Mouse (Mus musculus): Measurements from ENCODE around the gene Lacc1. TPM values are rescaled to one million over a fixed set of nuclear protein-coding genes. Genes with fewer than 3 reads are reported as not detected.

Lacc1 gene
- total and polyA plus RNA-seq, 3 experiments: 27.1 to 42.7 (median 39.5) TPM

GRCm38 (mm10) chr14:76981781-76982180 lies 54.9 kb downstream of the Lacc1 start:
- dilution Hi-C loops (cut with MboI; ENCODE audit: extremely low pct_ligation_motif_present, extremely low pct_unique_long_range_greater_than_20kb, low sequenced_read_pairs) (no loop called here), in situ Hi-C loops (cut with MboI; ENCODE audit: low pct_ligation_motif_present, low pct_unique_long_range_greater_than_20kb, low sequenced_read_pairs) (no loop called here)
- TF ChIP-seq PAX5 (IDR thresholded peaks at IDR 0.05; ENCODE audit: low read length) (no peak), ZC3H11A (IDR thresholded peaks at IDR 0.05; ENCODE audit: low read depth, low read length) (no peak), MYC (IDR thresholded peaks at IDR 0.05; ENCODE audit: low read depth, low read length) (no peak)
- Histone ChIP-seq H3K4me1 (ENCODE audit: control insufficient read depth in 1 of 2, insufficient read depth in 2 of 2) (no peaks in the 10 kb centered on the region), H3K9ac (ENCODE audit: insufficient read depth, low read depth) (no peak overlapping the region), H3K27me3 (replicated peaks) (no peaks in the 10 kb centered on the region), H3K79me2 (replicated peaks; ENCODE audit: control insufficient read depth, extremely low read depth, insufficient read depth, poor library complexity, severe bottlenecking) (no peaks in the 10 kb centered on the region), H3K27ac (ENCODE audit: insufficient read depth, low read depth) (no peak overlapping the region), H3K4me2 (ENCODE audit: insufficient read depth, low read depth, poor library complexity, severe bottlenecking) (no peak overlapping the region), H3K36me3 (replicated peaks in 1 of 2; ENCODE audit: control insufficient read depth in 1 of 2, insufficient read depth in 1 of 2, low read length in 1 of 2) (no peaks in the 10 kb centered on the region), H3K4me3 (replicated peaks in 1 of 3; ENCODE audit: low read depth in 2 of 3, low read length in 2 of 3, poor library complexity in 1 of 3) (no peak overlapping the region), H3K9me3 (replicated peaks; ENCODE audit: low read length) (no peaks in the 10 kb centered on the region)
- DNase-seq (ENCODE audit: extremely low read depth): no peak

DNA sequence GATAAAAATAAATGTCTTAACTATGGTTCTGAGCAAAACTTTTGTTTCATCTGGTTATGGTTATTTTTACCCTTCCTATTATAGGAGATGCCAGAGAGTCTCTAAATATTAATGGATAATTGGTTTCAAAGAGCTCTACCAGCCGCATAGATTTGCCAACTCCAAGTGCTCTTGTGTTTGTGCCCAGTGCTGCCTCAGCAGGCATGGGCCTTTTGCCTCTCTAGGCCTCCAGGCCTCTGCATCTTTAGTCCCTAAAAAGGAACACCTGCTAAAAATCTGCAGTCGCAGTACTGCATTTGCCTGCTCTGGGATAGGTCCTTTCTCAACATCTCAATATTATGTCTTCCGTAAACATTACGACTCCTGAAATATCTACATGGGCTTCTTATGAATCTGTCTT lies 55.5 kb downstream of the Lacc1 start:
- no peak for DNase-seq (ENCODE audit: extremely low read depth)
- Histone ChIP-seq H3K9ac (ENCODE audit: insufficient read depth, low read depth) (no peak overlapping the region), H3K36me3 (replicated peaks in 1 of 2; ENCODE audit: control insufficient read depth in 1 of 2, insufficient read depth in 1 of 2, low read length in 1 of 2) (no peaks in the 10 kb centered on the region), H3K27ac (ENCODE audit: insufficient read depth, low read depth) (no peak overlapping the region), H3K4me1 (ENCODE audit: control insufficient read depth in 1 of 2, insufficient read depth in 2 of 2) (no peaks in the 10 kb centered on the region), H3K79me2 (replicated peaks; ENCODE audit: control insufficient read depth, extremely low read depth, insufficient read depth, poor library complexity, severe bottlenecking) (no peaks in the 10 kb centered on the region), H3K4me3 (replicated peaks in 1 of 3; ENCODE audit: low read depth in 2 of 3, low read length in 2 of 3, poor library complexity in 1 of 3) (no peak overlapping the region), H3K27me3 (replicated peaks) (no peaks in the 10 kb centered on the region), H3K9me3 (replicated peaks; ENCODE audit: low read length) (no peaks in the 10 kb centered on the region), H3K4me2 (ENCODE audit: insufficient read depth, low read depth, poor library complexity, severe bottlenecking) (no peak overlapping the region)
- dilution Hi-C loops (cut with MboI; ENCODE audit: extremely low pct_ligation_motif_present, extremely low pct_unique_long_range_greater_than_20kb, low sequenced_read_pairs) (no loop called here), in situ Hi-C loops (cut with MboI; ENCODE audit: low pct_ligation_motif_present, low pct_unique_long_range_greater_than_20kb, low sequenced_read_pairs) (no loop called here)
- no peak for TF ChIP-seq MXI1 (IDR thresholded peaks at IDR 0.05; ENCODE audit: low read depth, low read length)
- no peak for TF ChIP-seq BHLHE40 (IDR thresholded peaks at IDR 0.05; ENCODE audit: low read depth, low read length)
- no peak for TF ChIP-seq ZNF384 (IDR thresholded peaks at IDR 0.05; ENCODE audit: low read depth, low read length)
- TF ChIP-seq PAX5 (IDR thresholded peaks at IDR 0.05; ENCODE audit: low read length): no peak

DNA sequence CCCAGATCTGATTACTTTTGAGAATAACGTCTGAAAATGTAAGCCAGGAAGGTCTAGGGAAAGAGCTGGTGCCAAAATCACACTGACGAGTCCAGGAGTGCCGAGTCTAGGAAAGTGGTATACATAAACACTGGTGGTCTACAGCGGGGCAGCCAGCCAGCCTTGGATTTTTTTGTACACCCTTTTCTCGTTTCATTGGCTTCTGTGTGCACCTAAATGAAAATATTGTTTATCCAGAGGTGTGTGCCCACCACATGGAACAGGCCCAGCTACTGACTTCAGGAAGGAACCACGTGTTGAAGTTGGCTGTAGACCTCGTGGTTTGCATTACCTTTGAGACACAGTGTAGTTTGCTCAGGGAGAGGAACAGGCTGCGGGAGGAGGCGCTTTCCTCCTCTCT lies 57.1 kb downstream of the Lacc1 start:
- no peak overlapping the region for H3K9ac ChIP-seq (ENCODE audit: insufficient read depth, low read depth)
- H3K27me3 ChIP-seq (replicated peaks): no peaks in the 10 kb centered on the region
- no peak overlapping the region for H3K4me3 ChIP-seq (replicated peaks in 1 of 3; ENCODE audit: low read depth in 2 of 3, low read length in 2 of 3, poor library complexity in 1 of 3)
- in situ Hi-C loops (cut with MboI; ENCODE audit: low pct_ligation_motif_present, low pct_unique_long_range_greater_than_20kb, low sequenced_read_pairs): no loop called here
- DNase-seq (ENCODE audit: extremely low read depth): no peak
- TF ChIP-seq JUN (IDR thresholded peaks at IDR 0.05; ENCODE audit: insufficient read depth, low read depth, low read length) (no peak), ZNF384 (IDR thresholded peaks at IDR 0.05; ENCODE audit: low read depth, low read length) (no peak), BHLHE40 (IDR thresholded peaks at IDR 0.05; ENCODE audit: low read depth, low read length) (no peak), IRF4 (IDR thresholded peaks at IDR 0.05; ENCODE audit: low read depth, low read length) (no peak), RCOR1 (conservative IDR thresholded peaks at IDR 0.05; ENCODE audit: low read depth, low read length) (no peak), CTCF (conservative IDR thresholded peaks at IDR 0.05 in 1 of 2, IDR thresholded peaks at IDR 0.05 in 1 of 2; ENCODE audit: low read depth in 2 of 2, low read length in 2 of 2) (no peak), CHD2 (IDR thresholded peaks at IDR 0.05; ENCODE audit: low read length) (no peak), TCF12 (IDR thresholded peaks at IDR 0.05; ENCODE audit: low read depth, low read length) (no peak)
- H3K27ac ChIP-seq (ENCODE audit: insufficient read depth, low read depth): no peak overlapping the region
- no peak overlapping the region for H3K4me2 ChIP-seq (ENCODE audit: insufficient read depth, low read depth, poor library complexity, severe bottlenecking)
- no peaks in the 10 kb centered on the region for H3K9me3 ChIP-seq (replicated peaks; ENCODE audit: low read length)
- no peaks in the 10 kb centered on the region for H3K79me2 ChIP-seq (replicated peaks; ENCODE audit: control insufficient read depth, extremely low read depth, insufficient read depth, poor library complexity, severe bottlenecking)
- no peaks in the 10 kb centered on the region for H3K4me1 ChIP-seq (ENCODE audit: control insufficient read depth in 1 of 2, insufficient read depth in 2 of 2)
- no peaks in the 10 kb centered on the region for H3K36me3 ChIP-seq (replicated peaks in 1 of 2; ENCODE audit: control insufficient read depth in 1 of 2, insufficient read depth in 1 of 2, low read length in 1 of 2)
- dilution Hi-C loops (cut with MboI; ENCODE audit: extremely low pct_ligation_motif_present, extremely low pct_unique_long_range_greater_than_20kb, low sequenced_read_pairs): no loop called here

Other genes starting within 250 kb of the Lacc1 start
- 4.7 and 5.0 TPM in 2 replicates for gene Ccdc122, start 132 bp downstream of the Lacc1 start, total RNA-seq (2012; rRNA removed)
- gene Ccdc122, start 132 bp downstream of the Lacc1 start, total RNA-seq (2014; rRNA removed): 21.8 and 22.3 TPM in 2 replicates
- gene Ccdc122, start 132 bp downstream of the Lacc1 start, polyA plus RNA-seq (2012; ENCODE audit: insufficient read length, low read depth): 11.4 and 11.6 TPM in 2 replicates
- gene Enox1, start 119.9 kb upstream of the Lacc1 start, total RNA-seq (2012; rRNA removed): not detected in 2 replicates
- gene Enox1, start 119.9 kb upstream of the Lacc1 start, total RNA-seq (2014; rRNA removed): not detected in 2 replicates
- not detected in 2 replicates for gene Enox1, start 119.9 kb upstream of the Lacc1 start, polyA plus RNA-seq (2012; ENCODE audit: insufficient read length, low read depth)

All from CH12.LX (cell line).